Mouse (Mus musculus) ovary, adult 18-20 months (tissue): ENCODE measurements around the gene Dusp1.
A peak's percentile ranks its signal among the peaks of the same experiment; 100 is the strongest.

ENCODE experiments used
- DNase-seq: peaks from one replicate; pipeline ENCODE4 v3.0.0; 2022; ENCODE audit warnings: low spot score, mixed read lengths

Dusp1 gene

DNA sequence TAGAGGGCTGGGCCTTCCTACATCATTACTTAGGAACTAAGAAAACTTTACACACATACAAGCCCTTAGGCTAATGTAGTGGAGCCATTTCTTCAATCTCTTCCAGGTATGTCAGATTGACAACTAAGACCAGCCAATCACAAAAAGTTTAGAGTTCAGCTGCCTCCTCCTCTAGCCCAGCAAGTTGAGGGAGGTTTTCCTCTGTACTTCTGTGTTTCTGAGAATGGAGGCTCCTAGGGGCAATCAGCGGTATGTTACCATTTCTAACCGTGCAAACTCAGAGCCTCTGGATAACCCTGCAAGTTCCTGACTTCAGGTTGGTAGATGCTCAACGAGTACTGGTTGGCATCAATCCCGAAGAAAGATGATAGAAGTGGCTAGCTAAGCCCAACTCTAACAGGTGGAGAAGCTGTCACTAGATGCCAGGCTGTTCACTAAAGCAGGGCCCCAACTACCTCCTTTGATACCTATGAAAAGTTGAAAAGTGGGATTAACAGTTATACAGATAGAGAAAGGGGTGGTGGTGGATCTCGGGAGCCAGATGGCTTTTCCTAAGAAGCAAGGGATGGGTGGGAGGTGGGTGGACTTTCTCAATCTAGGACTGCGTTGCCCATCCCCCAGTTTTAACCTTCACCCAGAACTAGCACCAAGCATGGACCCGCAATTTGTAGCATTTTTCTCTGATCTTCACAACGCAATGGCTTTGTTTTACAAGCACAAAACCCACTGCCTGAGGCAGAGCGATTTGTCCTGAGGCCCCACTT is 1.2 kb downstream of the Dusp1 start:
- DNase-seq = no peak

DNA sequence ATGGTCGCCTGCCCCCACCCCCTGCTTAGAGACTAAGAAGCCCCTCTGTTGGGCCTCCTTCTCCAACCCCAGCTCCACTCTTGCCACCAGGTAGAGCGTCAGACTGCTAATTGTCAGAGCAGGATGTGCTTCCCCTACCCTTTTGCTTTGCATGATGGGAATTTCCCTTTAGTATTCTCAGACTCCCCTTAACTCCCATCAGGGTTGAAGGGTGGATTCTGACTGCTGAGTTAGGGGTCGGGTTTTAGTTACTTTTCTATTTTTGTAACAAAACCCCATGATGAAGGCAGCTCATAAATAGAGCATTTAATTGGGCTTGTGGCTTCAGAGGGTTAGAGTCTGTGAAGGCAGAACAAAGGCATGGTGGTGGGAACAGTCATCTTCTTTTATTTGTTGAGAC is 8.9 kb downstream of the Dusp1 start:
- no peak for DNase-seq

DNA sequence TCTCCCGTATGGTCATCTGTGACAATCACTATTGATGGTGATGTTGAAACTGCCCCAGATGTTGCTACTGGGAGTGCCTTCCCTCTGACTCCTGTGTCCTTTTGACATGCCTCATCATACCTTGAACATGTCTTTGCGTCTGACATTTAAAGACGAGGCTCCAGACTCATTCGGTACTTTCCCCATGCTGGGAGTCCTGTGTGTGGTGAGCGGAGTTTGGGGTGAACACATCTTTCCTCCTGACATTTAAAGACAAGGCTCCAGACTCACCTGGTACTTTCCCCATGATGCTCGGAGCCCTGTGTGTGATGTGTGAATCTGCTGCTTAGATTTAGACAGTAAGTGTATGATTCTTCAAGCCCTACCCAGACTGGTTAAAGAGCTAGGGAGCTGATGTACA is 10.8 kb downstream of the Dusp1 start:
- DNase-seq = no peak

DNA sequence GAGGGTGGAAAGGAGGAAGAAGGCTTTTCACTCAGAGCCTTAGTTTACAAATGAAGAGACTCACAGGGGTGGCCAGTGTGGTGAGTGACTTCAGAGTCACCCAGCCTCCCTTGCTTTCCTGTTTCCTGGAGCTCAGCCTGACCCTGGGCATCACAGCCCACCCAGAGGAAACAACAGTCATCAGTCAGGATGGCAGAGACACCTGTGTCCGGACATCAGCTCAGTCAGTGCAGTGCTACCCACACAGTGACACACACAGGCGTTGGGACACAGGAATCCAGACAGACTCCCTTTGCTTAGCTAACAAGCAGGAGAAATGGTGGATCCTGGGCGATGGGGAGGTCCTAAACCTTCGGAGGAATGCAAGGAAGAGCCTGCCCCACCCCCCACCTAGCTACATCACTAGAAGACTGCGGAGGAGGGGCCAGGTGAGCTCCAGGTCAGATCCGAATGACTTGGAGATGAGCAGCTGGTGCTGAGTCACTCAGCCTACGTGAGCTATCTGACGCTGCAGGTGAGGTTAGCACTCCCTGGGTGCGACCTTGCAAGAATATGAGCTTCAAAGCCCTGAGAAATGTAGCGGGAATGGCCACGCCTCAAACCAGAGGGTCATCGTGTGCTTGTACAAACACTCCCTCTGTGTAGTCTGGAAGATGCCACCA is 12.6 kb downstream of the Dusp1 start:
- no peak for DNase-seq

DNA sequence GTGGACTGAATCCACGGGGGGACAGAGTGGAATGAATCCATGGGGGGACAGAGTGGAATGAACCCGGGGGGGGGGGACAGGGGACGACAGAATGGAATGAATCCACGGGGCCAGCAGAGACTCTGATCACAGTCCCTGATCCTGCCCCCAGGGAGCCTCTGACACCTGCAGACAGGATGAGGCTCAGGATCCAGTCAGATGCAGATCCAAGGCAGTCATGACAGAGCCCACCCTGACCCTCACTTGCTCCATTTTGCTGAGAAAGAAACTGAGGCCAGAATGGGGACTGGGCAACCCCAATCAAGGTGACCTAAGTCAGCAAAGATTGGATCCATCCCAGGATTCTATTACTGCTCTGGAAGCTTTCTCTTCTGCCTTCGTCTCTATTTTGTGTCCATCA is 13.4 kb downstream of the Dusp1 start:
- no peak for DNase-seq

DNA sequence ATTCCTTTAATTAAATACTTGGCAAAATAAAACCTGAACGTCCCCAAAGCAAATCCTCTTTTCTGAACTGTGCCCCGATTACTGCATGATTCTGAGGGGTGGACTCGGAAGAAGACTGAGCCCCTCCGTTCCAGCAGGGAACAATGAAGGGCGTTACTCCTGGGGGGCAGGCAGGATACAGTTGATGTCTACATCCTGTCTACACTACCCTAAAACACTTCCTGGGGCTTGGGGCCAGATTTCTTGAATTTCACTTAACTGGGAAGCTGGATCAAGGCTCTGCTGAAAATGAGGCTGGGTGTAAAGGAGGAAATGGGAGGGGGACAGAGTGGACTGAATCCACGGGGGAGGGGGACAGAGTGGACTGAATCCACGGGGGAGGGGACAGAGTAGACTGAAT is 14.2 kb downstream of the Dusp1 start:
- no peak for DNase-seq

DNA sequence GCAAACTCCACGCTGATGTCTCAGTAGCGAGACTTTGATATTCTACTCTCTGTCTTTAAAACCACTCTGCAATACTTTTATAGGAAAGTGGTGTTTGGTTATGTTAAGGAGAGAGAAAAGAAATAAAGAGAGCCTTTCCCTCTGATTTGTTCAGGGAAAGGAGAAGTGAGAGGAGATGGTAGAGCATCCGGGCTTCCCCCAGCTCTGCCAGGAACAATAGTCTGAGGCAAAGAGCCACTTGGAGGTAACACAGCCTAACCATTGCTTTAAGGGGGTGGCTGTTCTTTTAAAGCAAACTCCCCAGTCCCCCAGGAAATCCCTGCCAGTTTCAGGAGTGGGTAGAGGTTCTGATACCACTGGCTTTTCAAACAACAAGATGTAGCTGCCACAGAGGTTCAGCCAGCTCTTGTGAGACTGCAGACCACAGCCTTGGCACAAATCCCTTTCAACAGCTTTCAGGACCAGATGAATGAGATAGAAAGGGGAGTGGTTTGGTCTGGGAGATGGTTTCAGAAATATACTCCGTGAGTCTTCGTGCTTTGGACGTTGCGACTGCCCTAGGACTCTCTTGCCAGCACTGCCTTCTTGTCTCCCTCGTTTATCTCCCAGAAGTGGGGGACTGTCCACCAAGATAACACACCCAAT is 17.5 kb downstream of the Dusp1 start:
- no peak for DNase-seq

DNA sequence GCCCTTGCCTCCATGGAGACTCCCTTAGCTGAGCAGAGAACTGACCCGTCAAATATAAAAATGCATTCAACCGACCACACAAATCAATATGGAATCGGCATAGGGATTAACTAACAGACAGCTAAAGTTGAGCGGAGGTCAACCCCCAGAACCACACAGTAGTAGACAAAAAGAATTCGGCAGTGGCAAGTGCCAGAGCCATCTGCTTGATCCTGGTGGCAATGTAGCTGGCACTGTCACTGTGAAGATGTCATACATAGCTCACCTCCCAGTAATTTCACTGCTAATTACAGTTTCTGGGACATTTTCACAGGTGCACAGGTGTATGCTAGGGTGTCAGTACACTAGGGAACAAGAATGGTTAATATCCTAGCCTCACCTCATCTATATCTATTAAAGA is 21.8 kb downstream of the Dusp1 start:
- no peak for DNase-seq

DNA sequence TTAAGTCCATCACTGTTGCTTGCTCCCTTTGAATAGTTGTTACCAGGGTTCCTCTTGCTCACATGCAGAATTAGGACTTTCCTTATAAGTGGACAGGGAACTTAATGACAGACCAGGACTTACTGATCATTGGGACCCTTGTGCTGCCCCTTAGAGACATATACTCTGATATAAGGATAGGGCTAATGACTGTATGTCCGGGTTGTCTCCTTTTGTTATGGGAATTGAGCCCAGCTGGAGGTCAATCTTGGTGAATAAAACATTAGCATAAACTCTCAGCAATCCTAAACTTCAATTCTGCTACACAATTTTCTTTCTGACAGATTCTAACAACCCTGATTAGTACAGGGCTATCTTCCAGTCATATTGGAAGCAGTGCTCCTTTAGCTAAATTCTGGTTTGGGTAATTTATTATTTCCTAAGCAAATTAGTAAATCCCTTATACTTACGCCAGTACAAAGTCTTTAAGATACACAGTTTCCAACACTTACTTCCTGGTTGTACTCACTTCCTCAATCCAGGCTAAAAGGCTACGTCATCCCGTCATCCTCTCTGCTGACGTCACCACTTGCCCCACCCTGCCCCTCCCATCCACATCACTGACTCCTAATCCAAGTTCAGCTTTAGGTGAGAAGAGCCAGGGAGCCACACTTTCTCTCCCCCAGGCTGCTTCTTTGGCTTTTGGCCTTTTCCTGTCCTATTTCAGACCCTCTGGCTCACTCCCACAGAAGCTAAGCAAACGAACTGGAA is 24.0 kb downstream of the Dusp1 start:
- DNase-seq = no peak

DNA sequence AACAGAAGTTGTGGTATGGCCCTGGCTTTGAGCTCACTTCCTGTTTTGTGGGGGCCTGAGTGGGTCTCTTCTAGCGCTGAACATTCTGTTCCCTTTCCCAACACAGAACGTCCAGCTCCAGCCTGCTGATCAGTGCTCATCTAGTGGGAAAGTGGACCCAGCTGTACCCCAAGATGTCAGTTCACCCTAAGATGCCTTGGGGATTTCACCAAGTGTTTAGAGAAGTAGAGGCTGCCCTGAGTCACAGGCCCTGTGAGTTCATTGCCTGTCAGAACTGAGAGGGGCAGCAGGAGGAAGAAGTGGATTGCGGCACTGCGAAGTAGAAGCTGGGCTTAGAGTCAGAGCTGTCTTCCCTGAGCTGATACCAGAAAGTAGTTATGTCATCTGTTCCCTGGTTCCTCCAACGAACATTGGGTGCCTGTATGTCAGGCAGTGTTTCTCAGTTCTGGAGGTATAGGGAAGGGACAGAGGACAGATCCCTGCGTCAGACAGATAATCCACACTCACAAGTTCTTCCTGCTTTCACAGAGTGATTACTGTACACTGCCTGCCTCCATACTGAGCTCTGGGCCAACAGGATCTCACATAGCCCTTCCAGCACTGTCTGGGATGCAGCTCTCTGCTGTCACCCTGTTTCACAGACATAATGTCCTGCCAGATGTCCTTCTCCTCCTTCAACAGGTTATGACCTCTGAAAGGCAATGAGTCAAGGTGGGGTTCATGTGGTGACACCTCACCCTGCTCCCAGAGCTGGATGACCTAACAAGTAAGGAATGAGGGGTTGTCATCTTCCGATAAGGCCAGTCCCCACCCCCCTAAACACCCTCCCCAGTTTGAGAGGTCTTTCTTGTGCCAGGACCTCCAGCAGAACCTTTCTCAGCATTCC is 26.4 kb downstream of the Dusp1 start:
- no peak for DNase-seq

DNA sequence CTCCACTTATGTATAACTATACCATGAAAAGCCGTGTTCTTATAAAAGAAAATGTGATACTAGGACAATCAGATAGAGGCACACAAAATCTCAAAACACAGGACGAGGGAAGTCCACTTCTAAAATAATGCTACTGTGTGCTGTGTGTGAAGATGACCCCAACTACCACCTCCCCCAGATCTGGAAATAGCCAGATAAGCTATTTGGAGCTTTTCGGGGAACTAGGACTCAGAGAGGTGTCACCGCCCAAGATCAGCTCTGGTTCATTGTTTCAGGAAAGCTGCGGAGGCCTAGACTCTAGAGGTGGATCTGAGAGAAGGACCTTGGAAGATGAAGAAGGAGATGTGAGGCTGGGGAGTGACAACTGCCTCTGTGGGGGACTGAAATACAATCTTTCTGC is 27.2 kb downstream of the Dusp1 start:
- DNase-seq = no peak

DNA sequence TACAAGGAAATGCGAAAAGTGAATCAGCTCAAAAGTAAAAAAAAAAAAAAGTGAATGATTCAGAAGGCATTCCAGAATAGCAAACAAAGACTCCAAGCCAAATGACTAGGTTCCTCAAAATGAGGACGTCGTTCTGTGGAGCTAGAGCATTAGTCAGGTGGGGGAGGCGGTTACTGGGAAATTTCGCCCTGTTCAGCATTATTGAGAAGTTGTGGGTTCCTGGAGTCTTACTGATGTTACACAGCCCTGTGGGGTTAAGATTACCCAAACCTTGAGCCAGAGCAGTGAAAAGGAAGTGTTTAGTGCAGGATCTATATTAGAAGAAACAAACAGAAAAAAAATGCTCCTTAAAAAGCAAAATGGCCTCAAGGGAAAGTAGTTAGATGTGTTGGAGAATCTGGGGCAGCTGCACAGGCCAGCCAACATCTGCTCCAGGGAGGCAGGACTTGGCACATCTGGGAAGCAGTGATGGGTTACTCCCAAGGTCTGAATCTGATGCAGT is 28.0 kb downstream of the Dusp1 start:
- DNase-seq = no peak

DNA sequence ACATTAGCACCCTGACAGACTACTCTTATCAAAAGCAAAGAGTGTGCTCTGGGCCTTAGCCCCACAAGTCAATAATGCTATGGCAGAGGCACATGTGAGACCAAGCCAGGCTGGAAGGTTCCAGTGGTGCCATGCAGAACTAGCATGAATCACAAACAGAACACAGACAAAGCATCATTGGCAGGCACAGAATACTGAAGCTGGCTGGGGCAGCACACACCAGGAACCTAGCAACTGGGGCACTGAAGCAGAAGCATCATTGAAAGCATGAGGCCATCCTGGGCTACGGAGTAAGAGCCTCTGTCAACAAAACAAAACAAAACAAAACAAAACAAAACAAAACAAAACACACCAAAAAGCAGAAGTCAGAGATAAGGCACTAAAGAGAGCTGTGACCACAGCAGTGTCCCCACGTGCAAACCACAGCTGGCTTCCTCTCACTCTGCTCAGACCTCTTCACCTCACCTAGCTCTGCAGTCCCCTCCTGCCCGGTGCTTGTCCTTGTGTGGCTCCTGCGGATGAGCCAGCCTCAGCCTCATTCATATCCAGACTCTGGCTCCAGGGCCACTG is 29.4 kb downstream of the Dusp1 start:
- no peak for DNase-seq

DNA sequence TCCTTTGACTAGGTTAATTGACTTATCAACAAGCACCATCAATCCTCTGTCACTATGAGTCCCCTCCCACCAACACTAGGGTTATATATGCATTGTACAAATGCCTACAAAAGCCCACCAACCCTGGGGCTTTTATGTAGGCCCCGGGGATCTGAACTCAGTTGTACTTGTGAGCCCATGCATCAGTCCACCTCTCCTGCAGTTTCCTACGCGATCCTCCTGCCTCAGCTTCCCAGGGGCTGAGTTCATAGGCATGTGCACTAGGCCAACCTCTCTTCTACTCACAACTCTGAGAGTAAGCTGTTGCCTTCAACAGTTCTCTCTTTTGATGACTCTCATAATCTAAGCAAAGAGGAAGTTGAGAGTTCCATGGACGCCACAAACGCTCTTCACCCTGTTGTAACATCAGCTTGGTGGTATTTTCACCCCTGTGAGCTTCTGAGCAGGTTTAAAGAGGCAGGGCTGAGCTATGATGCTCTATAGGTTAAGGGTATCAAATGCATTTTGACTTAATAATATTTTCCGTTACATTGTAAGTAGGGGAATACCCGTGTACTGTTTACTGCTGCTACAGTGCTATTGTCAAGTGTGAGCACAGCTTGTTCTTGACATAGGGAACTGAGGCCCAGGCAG is 30.4 kb downstream of the Dusp1 start:
- no peak for DNase-seq

DNA sequence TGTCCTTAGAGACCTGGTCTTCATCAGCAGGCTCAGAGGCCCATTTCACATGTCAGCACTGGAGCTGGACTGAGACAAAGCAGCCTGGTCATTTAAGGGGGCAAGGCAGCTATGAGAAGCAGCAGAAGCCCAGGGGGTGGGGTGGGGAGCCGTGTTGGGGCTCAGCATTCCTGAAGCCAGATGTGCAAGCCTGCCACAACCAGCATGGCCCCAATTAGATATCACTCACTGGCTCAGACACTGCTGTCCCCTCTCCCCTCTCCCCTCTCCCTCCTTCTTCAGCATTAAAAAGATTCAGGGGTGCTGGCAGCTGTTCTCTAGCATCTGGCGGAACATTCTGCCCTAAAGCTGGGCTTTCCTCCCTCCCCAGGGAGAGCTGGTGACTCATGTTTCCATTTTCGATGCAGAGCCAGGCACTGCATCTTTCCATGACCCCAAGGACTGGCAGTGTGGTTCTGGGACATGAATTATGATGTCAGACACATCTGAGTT is 31.3 kb downstream of the Dusp1 start:
- DNase-seq = peak; percentile 43

DNA sequence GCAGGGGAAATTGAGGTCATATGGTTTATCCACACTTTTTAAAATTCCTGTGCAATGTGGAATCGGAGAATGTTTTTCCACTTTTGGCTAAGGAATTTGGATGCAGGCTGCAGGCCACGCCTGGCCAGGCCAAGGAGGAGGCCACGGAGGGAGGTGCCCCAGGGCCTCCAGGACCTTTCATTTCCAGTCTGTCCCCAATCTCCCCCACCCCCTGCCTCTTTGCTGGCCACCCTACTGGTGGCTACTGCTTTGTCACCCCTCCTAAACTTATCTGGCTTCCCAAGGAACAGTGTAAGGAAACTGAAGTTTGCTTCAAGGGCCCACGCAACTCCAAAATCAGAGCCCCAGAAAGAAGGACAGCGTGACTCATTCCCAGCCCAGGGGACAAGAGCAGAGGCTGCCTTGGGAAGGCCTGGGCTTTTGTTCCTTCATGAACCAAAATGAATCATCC is 32.1 kb downstream of the Dusp1 start:
- no peak for DNase-seq

DNA sequence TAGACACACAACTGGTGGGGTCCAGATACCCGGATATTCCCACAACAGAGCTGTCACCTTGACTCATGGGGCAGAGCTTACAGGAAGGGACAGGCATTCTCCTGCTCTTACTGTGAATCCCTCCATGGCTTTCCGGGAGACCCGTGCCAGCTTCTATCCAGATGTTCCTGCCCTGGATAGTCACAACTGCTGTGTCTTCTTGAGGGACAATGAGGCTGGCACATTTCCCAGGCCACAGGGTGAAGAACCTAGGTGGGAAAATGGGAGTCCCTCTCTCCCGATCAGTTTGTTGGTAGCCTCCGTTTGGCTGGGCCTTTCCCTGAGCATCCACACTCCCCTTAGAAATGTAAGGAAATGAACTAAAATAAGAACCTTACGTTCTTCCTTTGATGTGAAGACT is 33.2 kb downstream of the Dusp1 start:
- no peak for DNase-seq

DNA sequence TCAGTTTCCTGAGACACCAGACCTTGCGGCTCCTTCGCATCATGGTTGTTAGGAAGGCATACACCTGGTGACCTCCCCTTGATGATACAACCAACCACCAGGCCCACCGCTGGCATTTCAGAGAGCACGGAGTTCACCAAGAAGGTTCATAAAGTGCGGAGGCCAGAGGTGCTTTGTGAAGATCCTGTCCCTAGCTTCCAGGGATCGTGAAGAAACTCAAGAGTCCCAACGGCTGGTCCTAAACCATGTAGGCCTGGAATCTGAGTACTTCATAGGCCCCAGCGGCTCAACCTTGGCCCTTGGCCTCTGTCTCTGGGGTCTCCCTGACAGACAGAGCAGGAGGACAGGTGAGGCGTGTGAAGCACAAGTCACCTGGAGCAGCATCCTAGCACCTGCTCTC is 34.6 kb downstream of the Dusp1 start:
- no peak for DNase-seq

DNA sequence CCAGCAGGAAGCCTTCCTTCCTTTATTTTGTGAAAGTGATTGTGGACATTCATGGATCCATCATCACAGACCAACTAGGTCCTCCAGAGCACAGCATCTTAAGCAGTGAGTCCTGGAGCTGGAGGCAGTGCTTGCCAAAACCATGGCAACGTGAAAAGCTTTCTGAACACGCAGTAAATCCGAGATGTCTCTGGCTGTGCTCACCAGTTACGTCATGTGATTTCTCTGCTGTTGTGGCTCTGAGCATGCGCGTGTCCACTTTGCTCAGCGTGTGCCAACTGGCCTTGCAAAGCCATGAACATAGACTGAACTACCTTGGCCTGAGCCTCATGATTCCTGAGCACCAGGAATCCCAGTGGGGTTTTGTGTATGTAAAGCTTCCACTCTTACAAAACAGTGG is 36.6 kb downstream of the Dusp1 start:
- no peak for DNase-seq

DNA sequence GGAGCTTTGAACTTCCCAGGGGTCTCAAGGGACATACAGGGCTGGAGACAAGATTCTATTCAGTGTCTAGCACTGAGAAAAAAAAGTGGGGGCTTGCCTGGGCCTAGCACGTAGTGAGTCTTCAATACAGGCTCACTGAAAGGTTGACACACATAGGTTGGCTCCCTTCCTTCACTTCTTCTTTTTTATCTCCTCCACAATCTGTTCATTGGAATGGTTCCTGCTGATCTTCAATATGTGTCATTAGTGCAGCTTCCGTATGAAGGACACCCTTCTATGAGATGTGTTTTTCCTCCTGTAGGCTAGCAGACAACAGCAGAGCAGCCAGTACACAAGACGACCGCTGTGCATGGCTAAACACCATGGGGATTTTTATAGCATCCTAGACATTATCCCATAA is 37.1 kb downstream of the Dusp1 start:
- DNase-seq = no peak
